Mouse (Mus musculus) brain, embryonic 14.5 days (tissue): ENCODE data around the gene Rmdn2. TPM values are rescaled to one million over a fixed set of nuclear protein-coding genes. Genes with fewer than 3 reads are reported as not detected.

Experiments used
- DNase-seq: peaks from one replicate; pipeline ENCODE4 v3.0.0-alpha.2; 2011; ENCODE audit warnings: low read depth
- CTCF ChIP-seq: fragments of 200-500 bp; IDR thresholded peaks from 2 replicates; pipeline ENCODE4 v1.5.1; 2012; ENCODE audit warnings: inconsistent platforms, mild to moderate bottlenecking, moderate library complexity, borderline replicate concordance; ENCODE audit not compliant: insufficient read depth, insufficient read length; ENCODE audit errors: extremely low read depth
- POLR2A ChIP-seq: fragments of 200-500 bp; IDR thresholded peaks from 2 replicates; pipeline ENCODE4 v1.6.1; 2012; ENCODE audit warnings: mild to moderate bottlenecking, inconsistent platforms, borderline replicate concordance; ENCODE audit not compliant: poor library complexity, insufficient read depth, insufficient read length, severe bottlenecking; ENCODE audit errors: extremely low read depth
- polyA plus RNA-seq: library from polyadenylated mRNA; depleted of rRNA; stranded (reverse); fragments of >200 nt; gene quantifications from 2 replicates; pipeline ENCODE4 v1.2.3, GENCODE M21; 2012

Gene Rmdn2
- polyA plus RNA-seq, 1 experiment = 3.7 TPM

- TF ChIP-seq POLR2A (no peak), CTCF (no peak)
- no peak for DNase-seq
Measured at GRCm38 (mm10) chr17:79598151-79598550, 13.5 kb upstream of the Rmdn2 start.

GRCm38 (mm10) chr17:79598596-79599577, 12.8 kb upstream of the Rmdn2 start:
- no peak for TF ChIP-seq POLR2A
- DNase-seq = peak; percentile 5

- no peak for TF ChIP-seq POLR2A
- no peak for TF ChIP-seq CTCF
- no peak for DNase-seq
Measured at GRCm38 (mm10) chr17:79600108-79600507, 11.6 kb upstream of the Rmdn2 start.

GRCm38 (mm10) chr17:79602381-79602780, 9.3 kb upstream of the Rmdn2 start:
- no peak for TF ChIP-seq POLR2A
- TF ChIP-seq CTCF = no peak
- no peak for DNase-seq

- DNase-seq = no peak
- TF ChIP-seq POLR2A = no peak
- TF ChIP-seq CTCF = no peak
Measured at GRCm38 (mm10) chr17:79603427-79603826, 8.2 kb upstream of the Rmdn2 start.

GRCm38 (mm10) chr17:79605794-79606193, 5.9 kb upstream of the Rmdn2 start:
- no peak for TF ChIP-seq CTCF
- no peak for TF ChIP-seq POLR2A
- no peak for DNase-seq

- no peak for DNase-seq
- no peak for TF ChIP-seq CTCF
- TF ChIP-seq POLR2A = no peak
Measured at GRCm38 (mm10) chr17:79609697-79610096, 2.0 kb upstream of the Rmdn2 start.

- no peak for DNase-seq
- TF ChIP-seq POLR2A (no peak), CTCF (no peak)
Measured at GRCm38 (mm10) chr17:79610163-79610755, 1.4 kb upstream of the Rmdn2 start.

- TF ChIP-seq POLR2A (peak; percentile 49; the same call in 1 of the 2 replicates), CTCF (no peak)
- DNase-seq = peak; percentile 76
Measured at GRCm38 (mm10) chr17:79614691-79615588, 3.3 kb downstream of the Rmdn2 start.

- no peak for DNase-seq
Measured at GRCm38 (mm10) chr17:79615897-79616296, 4.2 kb downstream of the Rmdn2 start.

GRCm38 (mm10) chr17:79616621-79617020, 5.0 kb downstream of the Rmdn2 start:
- DNase-seq = no peak
- no peak for TF ChIP-seq CTCF
- TF ChIP-seq POLR2A = no peak

More at GRCm38 (mm10) chr17:79615897-79616296, 4.2 kb downstream of the Rmdn2 start:
- TF ChIP-seq POLR2A (no peak), CTCF (no peak)
